Mouse (Mus musculus) testis, adult 10 weeks (tissue): Measurements from ENCODE around the gene Tas2r144. TPM values are rescaled to one million over a fixed set of nuclear protein-coding genes. Genes with fewer than 3 reads are reported as not detected.

Source experiments
- polyA plus RNA-seq: library from polyadenylated mRNA; stranded (reverse); fragments of 350-450 nt; fragmentation: Illumina TruSeq; extraction: RNeasy Lipid Tissue Mini Kit (QIAGEN cat#74804); gene quantifications from one replicate; pipeline ENCODE4 v1.2.3, GENCODE M21; 2014; ENCODE audit warnings: low read depth, low replicate concordance

The Tas2r144 gene
- polyA plus RNA-seq: not detected

DNA sequence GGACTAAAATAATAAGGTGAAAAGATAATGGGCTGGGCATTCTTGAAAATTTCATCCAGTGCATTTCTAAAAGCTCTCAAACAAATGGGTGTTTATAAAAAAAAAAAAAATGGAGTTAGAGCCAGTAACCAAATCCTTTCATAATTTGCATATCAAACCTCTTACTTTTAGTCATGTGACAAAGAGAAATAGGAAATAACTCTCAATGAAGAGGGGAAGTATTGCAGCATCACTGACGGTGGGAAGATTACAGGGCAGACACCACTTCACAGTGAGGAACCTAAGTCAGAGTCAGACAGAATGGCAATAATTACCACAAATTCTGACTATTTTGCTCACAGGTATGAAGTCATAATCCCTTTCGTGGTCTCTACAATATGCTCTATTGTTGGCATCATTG, at the start of gene Tas2r144:
TSS of gene Tas2r144 (plus strand) at position 301 of the 400 bp plus-strand sequence.

DNA sequence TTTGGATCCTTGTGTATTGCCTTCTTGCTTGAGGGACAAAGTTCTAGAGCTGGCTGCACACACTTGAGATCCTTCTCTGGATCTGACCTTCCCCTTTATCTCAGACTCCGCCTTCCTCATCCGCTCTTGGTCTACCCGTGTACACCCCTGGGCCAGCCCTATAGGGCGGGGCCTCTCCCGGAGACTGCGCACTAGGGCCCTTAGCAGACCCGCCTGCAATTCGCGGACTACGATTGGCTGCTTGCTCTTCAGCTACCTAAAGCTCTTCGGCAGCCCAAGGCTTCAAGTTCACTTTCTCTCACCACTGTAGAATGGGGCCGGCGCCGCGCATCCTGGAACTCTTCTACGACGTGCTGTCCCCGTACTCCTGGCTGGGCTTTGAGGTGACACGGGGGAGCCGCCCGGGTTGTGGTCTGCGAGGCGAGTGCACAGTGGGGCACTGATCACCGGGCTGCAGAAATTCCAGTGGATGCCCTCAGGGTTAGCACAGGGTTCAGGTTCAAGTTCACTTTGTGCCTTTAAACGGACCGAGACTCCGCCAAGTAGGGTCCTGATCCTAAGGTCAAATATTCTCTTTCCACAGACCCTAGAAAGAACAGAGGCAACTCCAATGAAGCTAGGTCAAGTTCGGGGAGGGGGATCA, 30.7 kb downstream of the Tas2r144 start, which contains the start of gene Gstk1:
TSS of gene Gstk1 (plus strand) at position 225 of the 643 bp plus-strand sequence.

GRCm38 (mm10) chr6:42261524-42262170, 46.5 kb downstream of the Tas2r144 start, which contains the start of gene Tmem139:
Gene Tmem139 (plus strand): TSS chr6:42261970.

GRCm38 (mm10) chr6:42264626-42265312, 49.6 kb downstream of the Tas2r144 start, which contains the start of gene Casp2:
Gene Casp2 (plus strand): TSS chr6:42264985.

Other genes starting within 250 kb of the Tas2r144 start
- gene Sval3, start 247.2 kb upstream of the Tas2r144 start, polyA plus RNA-seq: not detected
- gene Sva, start 176.9 kb upstream of the Tas2r144 start, polyA plus RNA-seq: not detected
- gene Tas2r139, start 74.4 kb upstream of the Tas2r144 start, polyA plus RNA-seq: not detected
- gene Gstk1, start 30.6 kb downstream of the Tas2r144 start, polyA plus RNA-seq: 7.8 TPM
- not detected for gene Tmem139, start 46.6 kb downstream of the Tas2r144 start, polyA plus RNA-seq
- 9.7 TPM for gene Casp2, start 49.7 kb downstream of the Tas2r144 start, polyA plus RNA-seq
- 0.77 TPM for gene Clcn1, start 71.4 kb downstream of the Tas2r144 start, polyA plus RNA-seq
- 0.50 TPM for gene Fam131b, start 109.3 kb downstream of the Tas2r144 start, polyA plus RNA-seq
- 0.85 TPM for gene Zyx, start 134.3 kb downstream of the Tas2r144 start, polyA plus RNA-seq
- not detected for gene Epha1, start 157.9 kb downstream of the Tas2r144 start, polyA plus RNA-seq
- gene Tas2r143, start 184.9 kb downstream of the Tas2r144 start, polyA plus RNA-seq: not detected
- gene Tas2r135, start 190.1 kb downstream of the Tas2r144 start, polyA plus RNA-seq: not detected
- gene Tas2r126, start 219.2 kb downstream of the Tas2r144 start, polyA plus RNA-seq: not detected
- not detected for gene Olfr458, start 249.9 kb downstream of the Tas2r144 start, polyA plus RNA-seq